In the genomic region with DNA sequence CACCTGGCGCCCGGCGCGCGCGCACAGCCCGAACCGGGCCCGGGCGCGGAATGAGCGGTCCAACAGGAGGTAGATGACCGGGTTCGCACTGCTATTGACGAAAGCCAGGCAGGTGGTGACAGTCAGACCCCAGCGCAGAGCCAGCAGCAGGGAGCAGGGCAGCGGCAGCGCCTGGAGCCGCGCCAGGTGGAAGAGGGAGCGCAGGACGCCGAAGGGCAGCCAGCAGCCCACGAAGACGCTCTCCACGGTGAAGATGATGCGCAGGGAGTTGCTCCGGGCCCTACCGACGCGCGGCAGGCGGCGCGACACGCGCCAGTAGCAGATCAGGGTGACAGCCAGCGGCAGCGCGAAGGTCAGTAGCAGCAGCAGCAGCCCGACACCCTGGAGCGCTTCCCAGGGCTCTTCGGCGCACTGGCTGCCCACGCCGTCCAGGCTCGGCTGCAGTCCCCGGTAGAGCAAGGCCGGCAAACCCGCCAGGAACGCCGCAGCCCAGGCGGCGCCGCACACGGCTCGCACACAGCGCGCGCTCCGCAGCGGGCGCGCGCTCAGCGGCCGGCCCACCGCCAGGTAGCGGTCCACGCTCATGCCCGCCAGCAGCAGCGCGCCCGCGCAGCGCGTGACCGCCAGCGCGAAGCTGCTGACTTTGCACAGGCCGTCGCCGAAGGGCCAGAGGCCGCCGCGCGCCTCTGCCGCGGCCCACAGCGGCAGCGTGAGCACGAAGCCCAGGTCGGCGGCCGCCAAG, we compare ENCODE assay signal across 7 mouse cellular contexts. TPM values are rescaled to one million over a fixed set of nuclear protein-coding genes. Genes with fewer than 3 reads are reported as not detected.
DNase-seq lines count a peak whose midpoint lies in the region; ATAC-seq and TF ChIP-seq lines count a peak whose summit lies in the region.

No protein-coding gene starts in this region.

- peak; percentile 95 for DNase-seq in brain, adult 2 months (ENCODE audit: low read depth, low spot score)
- DNase-seq in embryonic facial prominence, embryonic 10.5 days (ENCODE audit: low spot score): peak; percentile 76
- peak; percentile 95 for DNase-seq in heart, adult 11 months
- peak; percentile 51 for DNase-seq in kidney, adult 11 months
- DNase-seq in limb, embryonic 11.5 days (ENCODE audit: low spot score): peak; percentile 72
- DNase-seq in stomach, postnatal 0 days (ENCODE audit: low spot score): peak; percentile 63

- peaks cover 83% of the 10 kb centered on the region for H3K27me3 ChIP-seq in embryonic facial prominence, embryonic 10.5 days (replicated peaks; ENCODE audit: low read depth, poor library complexity, severe bottlenecking)
- H3K27me3 ChIP-seq in limb, embryonic 11.5 days (ENCODE audit: control insufficient read depth, insufficient read depth, low read length): peaks cover 41% of the 10 kb centered on the region
- H3K27me3 ChIP-seq in midbrain, embryonic 16.5 days (ENCODE audit: control insufficient read depth, insufficient read depth, low read depth, low read length): peaks cover 42% of the 10 kb centered on the region
- H3K27me3 ChIP-seq in stomach, postnatal 0 days (ENCODE audit: control insufficient read depth, insufficient read depth, low read length): peaks cover 5% of the 10 kb centered on the region; the same call in 1 of the 2 replicates

- no peak for TF ChIP-seq EP300 in stomach, postnatal 0 days (optimal IDR thresholded peaks at IDR 0.05)

- TF ChIP-seq CTCF in stomach, postnatal 0 days (IDR thresholded peaks at IDR 0.05; ENCODE audit: low read depth): no peak

- peak overlapping the region; percentile 61; the same call in 1 of the 2 replicates for H3K27ac ChIP-seq in embryonic facial prominence, embryonic 10.5 days (replicated peaks)
- H3K27ac ChIP-seq in limb, embryonic 11.5 days (replicated peaks; ENCODE audit: low read depth, low read length): no peak overlapping the region
- peak overlapping the region; percentile 66 for H3K27ac ChIP-seq in midbrain, embryonic 16.5 days (ENCODE audit: low read length)
- H3K27ac ChIP-seq in stomach, postnatal 0 days (replicated peaks): no peak overlapping the region

- WGBS in embryonic facial prominence, embryonic 10.5 days: under 1% methylated on average over 95 of the region's 95 CpGs
- under 1% methylated on average over 95 of the region's 95 CpGs for WGBS in limb, embryonic 11.5 days
- under 1% methylated on average over 89 of the region's 95 CpGs for WGBS in midbrain, embryonic 16.5 days
- WGBS in stomach, postnatal 0 days: under 1% methylated on average over 79 of the region's 95 CpGs

- peak overlapping the region; percentile 66 for H3K4me3 ChIP-seq in embryonic facial prominence, embryonic 10.5 days
- H3K4me3 ChIP-seq in limb, embryonic 11.5 days (ENCODE audit: low read depth, low read length): peak overlapping the region; percentile 44
- peak overlapping the region; percentile 60 for H3K4me3 ChIP-seq in midbrain, embryonic 16.5 days (ENCODE audit: low read depth, low read length)
- H3K4me3 ChIP-seq in stomach, postnatal 0 days (ENCODE audit: low read depth, low read length): peak overlapping the region; percentile 51

- H3K4me2 ChIP-seq in limb, embryonic 11.5 days (ENCODE audit: low read depth, severe bottlenecking): peak overlapping the region; percentile 93
- H3K4me2 ChIP-seq in midbrain, embryonic 16.5 days (ENCODE audit: low read length): peak overlapping the region; percentile 90
- peak overlapping the region; percentile 88 for H3K4me2 ChIP-seq in stomach, postnatal 0 days (replicated peaks; ENCODE audit: low read depth)

- H3K9me3 ChIP-seq in embryonic facial prominence, embryonic 10.5 days: no peaks in the 10 kb centered on the region
- no peaks in the 10 kb centered on the region for H3K9me3 ChIP-seq in limb, embryonic 11.5 days (ENCODE audit: control insufficient read depth, low read length)
- no peaks in the 10 kb centered on the region for H3K9me3 ChIP-seq in midbrain, embryonic 16.5 days (replicated peaks; ENCODE audit: control insufficient read depth, low read length, poor library complexity, severe bottlenecking)
- H3K9me3 ChIP-seq in stomach, postnatal 0 days (ENCODE audit: control insufficient read depth, low read length): no peaks in the 10 kb centered on the region

- peak; percentile 65; the same call in 1 of the 2 replicates for ATAC-seq in limb, embryonic 11.5 days (ENCODE audit: insufficient number of reproducible peaks, low FRiP score, low TSS enrichment, low read depth)
- ATAC-seq in midbrain, embryonic 16.5 days: peak; percentile 92
- ATAC-seq in stomach, postnatal 0 days (ENCODE audit: low FRiP score, low TSS enrichment): peak; percentile 68

- H3K4me1 ChIP-seq in embryonic facial prominence, embryonic 10.5 days: peaks cover 36% of the 10 kb centered on the region
- peaks cover 16% of the 10 kb centered on the region for H3K4me1 ChIP-seq in limb, embryonic 11.5 days (ENCODE audit: control insufficient read depth, insufficient read depth, low read length)
- peaks cover 8% of the 10 kb centered on the region for H3K4me1 ChIP-seq in midbrain, embryonic 16.5 days (ENCODE audit: control insufficient read depth, insufficient read depth, low read length)
- peaks cover 6% of the 10 kb centered on the region; the same call in 1 of the 2 replicates for H3K4me1 ChIP-seq in stomach, postnatal 0 days (replicated peaks; ENCODE audit: control insufficient read depth, insufficient read depth)

- peak overlapping the region; percentile 70 for H3K9ac ChIP-seq in limb, embryonic 11.5 days (ENCODE audit: low read length)
- H3K9ac ChIP-seq in midbrain, embryonic 16.5 days (ENCODE audit: low read depth, low read length): peak overlapping the region; percentile 82
- peak overlapping the region; percentile 23; the same call in 1 of the 2 replicates for H3K9ac ChIP-seq in stomach, postnatal 0 days (ENCODE audit: low read length)

- H3K36me3 ChIP-seq in embryonic facial prominence, embryonic 10.5 days (replicated peaks): no peaks in the 10 kb centered on the region
- no peaks in the 10 kb centered on the region for H3K36me3 ChIP-seq in limb, embryonic 11.5 days (ENCODE audit: control insufficient read depth, insufficient read depth, low read length)
- no peaks in the 10 kb centered on the region for H3K36me3 ChIP-seq in midbrain, embryonic 16.5 days (ENCODE audit: control insufficient read depth, insufficient read depth, low read length)
- H3K36me3 ChIP-seq in stomach, postnatal 0 days (ENCODE audit: control insufficient read depth, insufficient read depth, low read length): no peaks in the 10 kb centered on the region

RNA-seq across cellular contexts. Expression of a gene that starts 0.6 kb away (rescaled TPM):
- not detected in 2 replicates for polyA plus RNA-seq in embryonic facial prominence, embryonic 10.5 days (2016; fragmentation: Nextera tagmentation; extraction: Ambion mirVana)
- polyA plus RNA-seq in limb, embryonic 11.5 days (2014; fragmentation: Nextera tagmentation; extraction: Ambion mirVana): not detected in 2 replicates
- 0.72 and 0.77 TPM in 2 replicates for polyA plus RNA-seq in midbrain, embryonic 16.5 days (2015; fragmentation: Nextera tagmentation; extraction: Ambion mirVana)
- polyA plus RNA-seq in stomach, postnatal 0 days (2015; fragmentation: Nextera tagmentation; extraction: Ambion mirVana): 0.12 TPM in 1 of 2 replicates, not detected in the other

RNA-seq across cellular contexts. Expression of a gene that starts 26.0 kb away (rescaled TPM):
- polyA plus RNA-seq in embryonic facial prominence, embryonic 10.5 days (2016; fragmentation: Nextera tagmentation; extraction: Ambion mirVana): 24.1 and 26.4 TPM in 2 replicates
- polyA plus RNA-seq in limb, embryonic 11.5 days (2014; fragmentation: Nextera tagmentation; extraction: Ambion mirVana): 26.8 and 27.8 TPM in 2 replicates
- polyA plus RNA-seq in midbrain, embryonic 16.5 days (2015; fragmentation: Nextera tagmentation; extraction: Ambion mirVana): 1.5 and 3.0 TPM in 2 replicates
- polyA plus RNA-seq in stomach, postnatal 0 days (2015; fragmentation: Nextera tagmentation; extraction: Ambion mirVana): 32.0 and 35.7 TPM in 2 replicates

RNA-seq across cellular contexts. Expression of a gene that starts 47.4 kb away (rescaled TPM):
- 0.42 and 0.58 TPM in 2 replicates for polyA plus RNA-seq in embryonic facial prominence, embryonic 10.5 days (2016; fragmentation: Nextera tagmentation; extraction: Ambion mirVana)
- 0.33 and 0.40 TPM in 2 replicates for polyA plus RNA-seq in limb, embryonic 11.5 days (2014; fragmentation: Nextera tagmentation; extraction: Ambion mirVana)
- polyA plus RNA-seq in midbrain, embryonic 16.5 days (2015; fragmentation: Nextera tagmentation; extraction: Ambion mirVana): not detected in 2 replicates
- polyA plus RNA-seq in stomach, postnatal 0 days (2015; fragmentation: Nextera tagmentation; extraction: Ambion mirVana): 0.34 and 0.78 TPM in 2 replicates

Comparison
In these comparisons a context has a peak if more than half of its experiments do, and no peak if none do; other contexts are left out.
1. H3K27ac ChIP-seq: peak in embryonic facial prominence, embryonic 10.5 days (single experiment) and midbrain, embryonic 16.5 days (single experiment); none in limb, embryonic 11.5 days (single experiment) and stomach, postnatal 0 days (single experiment).
2. H3K9ac ChIP-seq: peak in every context shown above with its lines; median percentile 82 in midbrain, embryonic 16.5 days; 70 in limb, embryonic 11.5 days; 23 in stomach, postnatal 0 days.
3. Peak in every context shown above with its lines, with median percentiles within 50 percentile points of each other: DNase-seq, H3K4me3 ChIP-seq, ATAC-seq and H3K4me2 ChIP-seq.